Mouse (Mus musculus) T-helper 2 cell (primary cell): ENCODE data around the gene Heatr4.
"Not testable (repeated sequence)": the region's sequence is repeated elsewhere in the genome, so short reads cannot be mapped to it uniquely, and the experiment has no call there.

Experiments
- in situ Hi-C: fragments of 300-600 bp; cut with MboI, MseI; formaldehyde crosslinking; loops from one replicate; pipeline ENCODE4 v1.15.1; 2025; ENCODE audit warnings: high pct_unique_total_duplicates

The Heatr4 gene

DNA sequence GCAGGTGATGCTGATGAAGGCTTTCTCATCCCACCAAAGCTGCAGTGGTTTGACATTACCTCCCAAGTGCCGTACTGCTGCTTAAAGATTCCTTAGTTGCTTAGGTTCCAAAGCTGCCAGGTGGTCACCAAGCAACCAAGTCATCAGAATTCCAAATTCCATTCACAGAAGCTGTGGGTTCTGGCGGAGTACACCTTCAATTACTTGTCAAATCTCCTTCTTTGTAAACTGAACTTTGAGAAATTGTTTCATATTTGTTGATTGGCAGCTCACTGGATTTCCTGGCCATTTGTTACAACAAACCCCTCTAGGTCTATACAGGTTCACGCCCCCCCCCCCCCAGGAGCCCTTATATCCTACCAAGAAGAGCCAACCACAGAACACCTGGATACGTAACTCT is at the start of gene Heatr4:
Gene Heatr4 (minus strand): TSS at position 101 of the 400 bp plus-strand sequence.
- in situ Hi-C loops = no loop called here

DNA sequence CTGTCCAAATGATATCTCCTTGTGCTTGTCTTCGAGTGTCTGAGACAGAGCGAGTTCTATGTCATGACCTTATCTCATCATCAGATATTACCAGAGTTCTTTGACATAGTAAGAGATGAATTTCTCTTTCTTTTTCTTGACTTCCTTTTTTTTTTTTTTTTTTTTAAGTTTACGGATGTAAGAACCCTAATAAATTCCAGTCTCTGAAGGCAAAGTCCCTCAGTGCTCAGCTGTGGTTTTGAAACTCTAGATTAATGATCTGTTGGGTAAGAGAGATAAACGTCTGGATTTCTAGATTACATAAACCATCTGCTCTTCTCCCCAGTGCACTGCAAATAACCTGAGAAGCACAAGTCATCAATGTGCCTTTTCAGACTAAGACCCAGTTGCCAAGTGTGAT is 49.5 kb upstream of the Heatr4 start:
- in situ Hi-C loops = no loop called here

DNA sequence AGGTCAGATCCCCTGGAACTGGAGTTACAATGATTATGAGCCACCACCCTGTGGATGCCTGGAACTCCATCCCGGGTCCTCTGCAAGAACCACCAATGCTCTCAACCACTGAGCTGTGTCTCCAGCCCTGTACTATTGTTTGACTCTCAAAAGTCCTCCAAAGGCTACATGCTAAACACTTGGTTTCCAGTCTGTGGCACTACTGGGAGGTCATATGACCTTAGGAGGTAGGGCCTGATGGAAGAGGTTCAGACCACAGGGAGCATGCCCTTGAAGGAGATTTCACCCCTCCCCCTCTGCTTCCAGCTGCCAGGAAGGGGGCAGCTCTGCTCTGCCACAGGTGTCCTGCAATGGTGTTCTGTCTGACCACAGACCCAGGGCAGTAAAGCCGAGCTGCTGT is 48.6 kb upstream of the Heatr4 start:
- in situ Hi-C loops = not testable (repeated sequence)

DNA sequence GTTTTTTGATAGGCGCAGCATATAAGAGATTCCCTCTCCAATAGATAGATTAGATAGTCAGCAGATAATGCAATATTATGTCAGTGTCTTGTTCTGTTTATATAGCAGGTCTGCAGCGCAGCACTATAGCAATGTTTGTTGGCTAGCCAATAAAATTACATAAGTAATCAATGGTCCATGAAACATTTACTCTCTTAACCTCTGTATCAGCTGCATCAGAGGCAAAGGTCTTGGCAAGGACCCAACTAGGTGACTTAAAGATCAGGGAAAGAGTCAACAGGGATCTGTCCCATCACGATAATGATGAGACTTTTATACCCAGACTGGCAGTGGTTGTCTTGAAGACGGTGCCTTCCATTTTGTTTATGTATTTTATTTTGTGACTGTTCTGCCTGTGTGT is 48.2 kb upstream of the Heatr4 start:
- in situ Hi-C loops = no loop called here

DNA sequence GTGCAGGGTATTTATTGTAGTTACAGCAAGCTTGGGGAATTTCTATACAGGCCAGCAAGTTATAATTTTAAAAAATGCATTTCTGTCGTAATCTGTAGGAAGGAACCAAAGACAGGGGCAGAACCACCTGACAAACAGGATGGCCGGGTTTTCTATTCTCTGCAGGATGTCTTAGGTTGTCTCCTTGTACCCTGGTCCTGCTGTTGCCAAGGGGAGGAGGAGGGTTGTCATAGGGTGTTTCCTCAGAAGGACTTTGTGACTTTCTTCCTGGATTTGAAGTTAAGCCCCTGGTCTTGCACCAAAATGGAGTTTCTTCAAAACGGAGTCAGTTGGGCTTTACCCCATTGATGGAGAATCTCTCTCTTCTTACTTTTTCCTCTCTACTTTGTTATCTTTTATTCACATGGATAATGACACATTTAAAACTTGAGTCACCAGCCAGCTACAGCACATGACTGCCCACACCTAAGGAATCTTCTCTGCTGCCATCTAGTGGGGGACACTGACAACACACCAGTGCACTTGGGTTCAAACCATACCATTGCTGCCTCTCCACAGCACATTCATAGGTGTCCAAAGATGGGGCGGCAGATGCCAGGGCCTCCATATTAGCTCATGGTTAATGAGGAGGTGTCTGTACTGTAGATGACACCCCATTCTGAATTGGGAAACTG is 46.1 kb upstream of the Heatr4 start:
- in situ Hi-C loops = no loop called here

DNA sequence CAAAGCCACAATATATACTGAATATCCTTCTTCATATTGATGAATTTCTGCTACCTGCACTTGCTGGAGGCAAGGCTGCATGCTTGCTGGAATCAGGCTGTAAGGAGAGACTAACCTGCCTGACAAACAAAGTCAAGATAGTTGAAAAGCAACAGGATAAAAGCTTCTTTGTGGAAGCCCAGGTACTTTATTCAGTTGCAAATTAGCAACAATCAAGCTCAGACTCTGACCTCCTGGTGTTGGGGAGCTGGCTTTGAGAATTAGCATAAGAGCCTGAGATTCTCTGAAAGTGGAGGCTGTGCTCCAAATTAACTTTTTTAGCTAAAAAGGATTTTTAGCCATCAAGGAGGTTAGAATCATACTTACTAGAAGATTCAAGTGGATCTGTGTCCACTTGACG is 44.4 kb upstream of the Heatr4 start:
- in situ Hi-C loops = not testable (repeated sequence)

DNA sequence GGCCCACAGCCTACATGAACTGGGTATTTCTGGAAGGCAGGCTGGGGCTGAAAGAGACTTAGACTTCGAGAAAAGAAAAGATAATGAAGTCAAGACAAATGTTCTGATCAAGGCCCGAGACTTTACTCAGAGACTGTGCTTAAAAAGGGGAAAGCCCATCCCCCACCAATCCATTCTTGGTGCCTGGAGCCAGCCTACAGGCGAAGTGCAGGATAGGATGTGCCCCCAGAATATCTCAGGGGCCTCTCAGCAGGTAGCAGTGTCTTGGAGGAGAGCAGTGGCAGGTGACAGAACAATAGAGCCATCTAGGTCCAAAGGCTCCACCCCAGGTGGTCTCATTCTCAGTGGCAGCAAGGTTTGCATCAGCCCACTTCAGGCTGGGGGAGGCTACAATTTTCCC is 43.7 kb upstream of the Heatr4 start:
- in situ Hi-C loops = not testable (repeated sequence)

DNA sequence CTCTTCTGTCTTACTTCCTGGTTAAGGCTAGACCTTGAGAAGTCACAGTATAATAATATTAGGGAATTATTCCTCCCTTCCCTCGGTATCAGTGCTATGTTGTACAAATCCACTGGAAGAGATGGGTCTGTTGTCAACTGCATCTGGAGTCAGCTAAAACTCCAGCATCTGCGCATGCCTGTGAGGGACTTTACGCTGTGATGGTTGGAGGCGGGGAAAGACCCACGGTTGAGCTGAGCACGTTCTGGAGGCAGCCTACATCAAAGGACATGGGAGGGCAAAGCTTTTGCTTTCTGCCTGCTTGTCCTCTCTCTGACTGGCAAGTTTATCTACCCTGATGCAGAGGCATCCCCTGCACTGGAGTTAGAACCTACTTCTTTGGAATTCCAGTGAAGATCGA is 41.2 kb upstream of the Heatr4 start:
- in situ Hi-C loops = no loop called here

DNA sequence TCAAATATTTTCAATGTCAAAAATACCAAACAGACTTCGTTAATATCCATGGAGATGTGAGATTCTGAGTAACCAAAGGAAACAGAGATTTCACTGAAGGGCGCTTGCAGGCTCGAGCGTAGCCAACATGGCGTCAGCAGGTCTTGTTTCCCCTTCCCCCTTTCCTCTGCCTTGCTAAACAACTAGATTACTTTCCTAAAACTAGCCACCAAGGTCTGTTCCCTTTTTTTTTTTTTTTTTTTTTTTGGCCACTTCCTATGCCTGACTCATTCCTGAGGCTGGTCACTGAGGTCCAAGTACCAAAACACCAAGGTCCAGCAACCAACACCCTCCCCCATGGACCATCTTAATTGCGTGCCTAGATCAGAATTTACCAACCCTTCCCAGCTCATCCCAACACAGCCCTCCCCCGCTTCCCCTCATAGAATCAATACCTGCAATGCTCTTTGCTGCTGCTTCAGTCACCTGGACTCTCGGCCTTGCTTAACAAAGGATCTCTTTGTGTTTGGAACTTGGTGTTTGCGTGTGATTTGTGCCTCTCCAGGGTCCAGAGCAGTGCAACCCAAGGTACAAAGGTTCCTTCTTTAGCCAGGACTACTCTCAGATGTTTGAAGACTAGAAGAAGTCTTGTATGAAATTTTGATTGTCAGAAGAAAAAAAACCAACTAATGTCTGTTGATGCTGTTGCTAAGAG is 38.5 kb upstream of the Heatr4 start:
- in situ Hi-C loops = no loop called here

DNA sequence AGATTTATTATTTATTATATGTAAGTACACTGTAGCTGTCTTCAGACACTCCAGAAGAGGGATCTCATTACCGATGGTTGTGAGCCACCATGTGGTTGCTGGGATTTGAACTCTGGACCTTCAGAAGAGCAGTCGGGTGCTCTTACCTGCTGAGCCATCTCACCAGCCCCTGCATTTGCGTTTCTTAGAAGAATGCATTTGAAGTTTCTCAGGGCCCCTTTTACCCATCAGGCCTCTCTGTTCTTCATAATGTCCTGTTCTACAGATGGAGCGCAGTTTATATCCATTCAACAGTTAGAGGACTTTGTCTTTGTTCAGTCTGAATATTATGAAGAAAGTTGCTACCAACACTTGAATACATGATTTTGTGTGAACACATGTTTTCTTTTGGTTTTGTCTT is 37.6 kb upstream of the Heatr4 start:
- in situ Hi-C loops = not testable (repeated sequence)

DNA sequence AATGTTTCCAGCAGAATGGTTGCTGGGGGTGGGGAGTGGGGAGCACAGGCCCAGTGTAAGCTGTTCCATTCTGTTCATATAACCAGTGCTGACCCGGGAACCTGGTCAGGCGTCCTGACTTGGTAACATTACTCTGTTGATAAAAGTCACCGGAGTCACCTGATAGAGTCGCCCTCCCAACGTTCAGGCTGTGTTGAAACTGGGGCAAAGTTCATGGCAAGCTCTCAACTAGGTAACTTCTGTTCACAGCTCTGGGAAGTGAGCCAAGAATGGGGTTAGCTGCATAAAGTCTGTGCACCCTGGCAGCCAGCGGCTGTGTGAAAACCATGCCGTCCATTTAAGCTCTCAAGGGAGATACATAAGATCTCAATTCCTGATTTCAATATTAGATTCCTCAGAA is 35.9 kb upstream of the Heatr4 start:
- in situ Hi-C loops = not testable (repeated sequence)

DNA sequence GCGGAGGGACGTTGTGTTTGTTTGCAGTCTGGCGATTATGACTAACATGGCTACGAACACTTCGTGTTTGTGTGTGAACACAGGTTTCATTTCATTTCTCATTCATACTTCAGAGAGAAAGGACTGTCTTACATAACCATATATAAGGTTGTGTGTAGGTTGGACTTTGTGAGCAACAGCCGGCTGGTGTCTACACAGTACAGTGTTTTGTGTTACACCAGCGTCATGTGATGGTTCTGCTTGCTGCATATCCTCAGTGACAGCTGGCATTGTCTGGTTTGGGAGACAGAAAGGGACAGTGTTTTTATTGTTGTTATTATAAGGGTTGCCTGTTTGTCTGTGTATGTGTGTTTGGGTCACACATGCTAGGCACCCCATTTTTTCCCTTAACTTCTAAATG is 29.0 kb upstream of the Heatr4 start:
- in situ Hi-C loops = loop anchor here (10.0 kb wide), 1 partner anchor 1721 kb away; no protein-coding TSS in a partner anchor

DNA sequence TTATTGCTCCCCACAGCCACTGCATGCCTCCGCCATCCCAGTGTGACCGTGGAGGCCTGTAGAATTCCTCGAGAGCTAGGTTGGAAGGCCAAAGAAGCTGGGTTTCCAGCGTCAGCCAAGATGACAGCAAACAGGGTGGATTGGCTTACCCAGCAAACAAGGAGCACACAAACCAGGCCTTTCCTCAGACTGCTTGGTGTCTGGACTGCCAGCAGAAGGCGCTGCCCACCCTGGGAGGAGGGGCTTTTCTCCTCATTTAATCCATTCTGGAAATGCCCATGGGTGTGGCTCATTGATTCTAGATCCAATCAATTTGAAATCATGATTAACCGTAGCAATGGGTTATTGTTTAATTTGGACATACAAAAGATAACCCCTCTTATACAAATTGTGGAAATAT is 28.5 kb upstream of the Heatr4 start:
- in situ Hi-C loops = loop anchor here (10.0 kb wide), 1 partner anchor 1722 kb away; no protein-coding TSS in a partner anchor

DNA sequence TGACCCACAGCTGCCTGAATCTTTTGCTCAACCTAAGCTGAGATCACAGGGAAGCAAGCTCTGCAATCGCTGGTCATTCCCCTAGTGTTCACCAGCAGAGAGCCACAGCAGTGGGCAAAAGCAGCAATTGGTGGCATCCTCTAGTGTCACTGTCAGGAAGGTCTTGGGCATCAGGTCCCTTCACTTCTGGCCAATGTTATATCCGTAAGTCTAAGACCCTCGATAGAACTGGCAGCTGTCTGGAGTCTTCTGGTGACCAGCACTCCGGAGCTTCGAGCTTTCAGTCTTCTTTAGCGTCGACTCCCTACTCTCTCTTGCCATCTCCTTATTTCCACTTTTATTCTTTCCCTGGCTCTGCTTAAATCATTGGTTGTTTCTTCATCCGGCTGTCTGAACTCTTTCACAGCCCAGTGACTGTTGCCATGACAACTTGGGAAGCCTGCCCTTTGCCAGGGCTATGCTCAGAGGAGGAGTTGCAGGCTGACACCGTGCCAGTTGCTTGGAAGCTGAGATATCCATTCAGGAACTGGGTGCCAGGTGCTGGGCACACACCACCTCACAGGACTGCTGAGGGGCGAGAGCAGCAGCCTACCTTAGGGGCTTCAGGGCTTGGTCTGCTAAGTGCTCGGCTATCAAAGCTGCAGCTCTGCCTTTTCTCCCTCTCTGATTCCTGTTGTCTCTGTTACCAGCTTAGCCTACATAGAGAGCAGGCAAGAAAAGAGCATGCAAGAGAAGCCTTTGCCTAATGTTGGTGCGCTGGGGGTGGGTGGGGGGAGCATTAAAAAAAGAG is 26.8 kb upstream of the Heatr4 start:
- in situ Hi-C loops = loop anchor here (10.0 kb wide), 1 partner anchor 1723 kb away; no protein-coding TSS in a partner anchor

DNA sequence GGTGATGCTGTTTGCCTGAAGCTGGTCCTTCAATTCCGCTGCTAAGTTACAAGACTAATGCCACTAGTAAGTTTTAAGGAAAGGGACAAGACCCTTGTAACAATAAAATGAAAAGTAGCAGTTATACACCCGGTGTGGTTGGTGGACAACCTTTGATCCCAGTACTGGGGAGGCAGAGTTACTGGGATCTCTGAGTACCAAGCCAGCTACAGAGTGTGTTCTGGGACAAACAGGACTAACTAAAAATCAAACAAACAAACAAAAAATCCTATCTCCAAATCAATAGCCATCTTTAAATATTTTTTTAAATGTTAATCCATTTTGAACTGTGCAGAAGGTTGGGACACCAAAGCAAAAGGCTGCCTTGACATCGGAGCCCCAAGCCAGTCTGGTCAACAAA is 25.5 kb upstream of the Heatr4 start:
- in situ Hi-C loops = loop anchor here (10.0 kb wide), 1 partner anchor 1725 kb away; no protein-coding TSS in a partner anchor

DNA sequence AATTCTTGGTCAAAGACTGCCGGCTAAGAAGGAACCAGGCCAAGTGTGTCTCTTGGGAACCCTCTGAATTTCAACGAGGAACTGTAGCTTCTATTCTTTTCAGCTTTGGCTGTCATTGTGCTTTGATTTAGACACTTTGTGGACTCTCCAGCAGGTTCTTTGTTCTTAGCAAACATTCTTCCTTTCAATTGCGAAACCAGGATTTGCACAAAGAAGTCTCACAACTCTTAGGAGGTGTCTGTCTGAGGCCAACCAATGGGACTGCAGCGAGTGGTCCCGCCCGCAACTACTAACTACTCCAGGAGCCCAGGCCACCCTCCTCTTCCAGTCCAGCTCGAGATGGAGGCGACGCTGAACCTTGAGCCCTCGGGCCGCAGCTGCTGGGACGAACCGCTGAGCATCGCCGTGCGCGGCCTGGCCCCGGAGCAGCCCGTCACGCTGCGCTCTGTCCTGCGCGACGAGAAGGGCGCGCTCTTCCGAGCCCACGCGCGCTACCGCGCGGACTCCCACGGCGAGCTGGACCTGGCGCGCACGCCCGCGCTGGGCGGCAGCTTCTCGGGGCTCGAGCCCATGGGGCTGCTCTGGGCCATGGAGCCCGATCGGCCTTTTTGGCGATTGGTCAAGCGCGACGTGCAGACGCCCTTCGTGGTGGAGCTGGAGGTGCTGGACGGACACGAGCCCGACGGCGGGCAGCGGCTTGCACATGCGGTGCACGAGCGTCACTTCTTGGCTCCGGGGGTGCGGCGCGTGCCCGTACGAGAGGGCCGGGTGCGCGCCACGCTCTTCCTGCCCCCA is 24.7 kb upstream of the Heatr4 start, which contains the start of gene Acot1:
Gene Acot1 (plus strand): TSS at position 320 of the 795 bp plus-strand sequence.
- in situ Hi-C loops = loop anchor here (5.0 kb wide), 1 partner anchor 42 kb away; no protein-coding TSS in a partner anchor

DNA sequence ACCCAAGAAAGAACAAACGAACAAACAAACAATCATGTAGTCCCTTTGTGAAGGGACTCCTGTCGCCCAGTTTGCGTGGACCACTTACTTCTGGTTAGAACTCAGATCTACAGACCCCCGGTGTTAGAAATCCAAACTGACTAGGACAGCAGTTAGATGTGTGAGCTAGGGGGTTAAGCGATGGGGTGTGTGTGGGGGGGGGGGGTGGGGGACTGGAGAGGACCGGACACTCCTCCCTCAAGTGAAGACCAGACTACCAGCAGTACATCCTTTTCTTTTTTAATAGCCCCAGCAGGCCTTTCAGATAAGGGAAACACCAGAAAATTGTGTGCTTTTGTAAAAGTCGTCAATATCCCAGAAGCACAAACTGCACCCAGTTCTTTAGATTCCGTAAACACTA is 24.1 kb upstream of the Heatr4 start:
- in situ Hi-C loops = loop anchor here (5.0 kb wide), 1 partner anchor 41 kb away; no protein-coding TSS in a partner anchor

DNA sequence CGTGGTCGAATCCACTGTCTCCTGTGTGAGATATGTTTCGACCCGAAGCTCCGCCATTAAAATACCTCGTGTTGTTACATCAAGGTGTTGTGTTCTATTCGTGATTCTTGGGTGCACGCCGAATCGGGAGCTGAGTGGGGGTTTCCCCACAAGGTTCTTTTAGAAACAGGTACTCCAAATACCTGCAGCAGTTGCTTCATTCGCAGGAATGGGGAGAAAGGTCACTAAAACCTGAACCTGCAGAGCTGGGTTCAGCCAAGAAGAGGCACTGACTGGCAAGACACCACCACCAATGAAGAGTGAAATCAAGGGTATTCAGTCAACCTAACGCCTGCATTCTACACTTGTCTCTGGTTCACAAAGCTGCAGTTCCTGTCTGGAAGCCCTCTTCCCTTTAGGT is 23.6 kb upstream of the Heatr4 start:
- in situ Hi-C loops = loop anchor here (5.0 kb wide), 1 partner anchor 41 kb away; no protein-coding TSS in a partner anchor

DNA sequence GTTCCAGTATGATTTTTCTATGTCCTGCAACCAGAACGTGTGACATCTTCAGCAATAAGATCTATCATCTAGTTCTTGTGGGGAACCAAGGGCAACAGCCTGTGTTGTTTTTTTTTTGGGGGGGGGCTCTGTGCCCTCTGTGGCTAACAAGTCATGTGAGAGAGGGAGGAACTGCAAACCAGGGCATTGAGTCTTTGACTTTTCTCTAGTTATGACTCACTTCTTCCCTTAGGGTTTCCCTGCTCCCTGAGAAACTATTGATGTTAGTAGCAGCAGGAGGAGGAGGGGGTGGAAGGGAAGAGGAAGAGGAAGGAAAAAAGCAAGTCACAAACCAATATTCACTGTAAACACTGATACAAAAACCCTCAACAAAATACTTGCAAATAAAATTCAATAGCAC is 19.2 kb upstream of the Heatr4 start:
- in situ Hi-C loops = no loop called here

DNA sequence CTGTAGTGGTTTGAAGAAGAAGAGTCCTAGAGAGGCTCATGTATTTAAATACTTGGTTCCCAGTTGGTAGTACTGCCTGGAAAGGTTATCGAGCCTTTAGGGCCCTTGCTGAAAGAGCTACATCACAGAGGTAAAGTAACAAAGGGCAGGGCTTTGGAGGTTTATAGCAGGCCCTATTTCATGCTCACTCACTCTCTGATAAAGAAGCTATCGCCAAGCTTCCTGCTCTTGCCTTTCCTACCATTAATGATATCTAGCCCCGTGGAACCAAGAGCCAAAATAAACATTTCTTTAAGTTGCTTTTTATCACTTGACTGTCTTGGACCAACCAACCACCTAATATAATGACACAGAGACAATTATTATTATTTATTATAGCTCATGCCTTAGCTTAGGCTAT is 15.8 kb upstream of the Heatr4 start:
- in situ Hi-C loops = no loop called here

DNA sequence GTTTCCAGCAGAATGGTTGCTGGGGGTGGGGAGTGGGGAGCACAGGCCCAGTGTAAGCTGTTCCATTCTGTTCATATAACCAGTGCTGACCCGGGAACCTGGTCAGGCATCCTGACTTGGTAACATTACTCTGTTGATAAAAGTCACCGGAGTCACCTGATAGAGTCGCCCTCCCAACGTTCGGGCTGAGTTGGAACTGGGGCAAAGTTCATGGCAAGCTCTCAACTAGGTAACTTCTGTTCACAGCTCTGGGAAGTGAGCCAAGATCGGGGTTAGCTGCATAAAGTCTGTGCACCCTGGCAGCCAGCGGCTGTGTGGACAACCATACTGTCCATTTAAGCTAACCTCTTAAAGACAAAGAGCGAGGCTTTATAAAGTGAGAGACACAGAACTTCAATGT is 14.6 kb upstream of the Heatr4 start:
- in situ Hi-C loops = not testable (repeated sequence)
